Mouse (Mus musculus) activated CD4-positive, CD25-positive, alpha-beta regulatory T cell, adult 9 weeks (primary cell): ENCODE data around the gene Card11. TPM values are rescaled to one million over a fixed set of nuclear protein-coding genes. Genes with fewer than 3 reads are reported as not detected.

Source experiments
- polyA plus RNA-seq: library from polyadenylated mRNA; unstranded; fragments of 100-300 nt; shearing (Covaris generic); gene quantifications from one replicate; pipeline ENCODE4 v1.2.1, GENCODE M21; 2017

Card11 gene
- polyA plus RNA-seq, result 81.2 TPM

DNA sequence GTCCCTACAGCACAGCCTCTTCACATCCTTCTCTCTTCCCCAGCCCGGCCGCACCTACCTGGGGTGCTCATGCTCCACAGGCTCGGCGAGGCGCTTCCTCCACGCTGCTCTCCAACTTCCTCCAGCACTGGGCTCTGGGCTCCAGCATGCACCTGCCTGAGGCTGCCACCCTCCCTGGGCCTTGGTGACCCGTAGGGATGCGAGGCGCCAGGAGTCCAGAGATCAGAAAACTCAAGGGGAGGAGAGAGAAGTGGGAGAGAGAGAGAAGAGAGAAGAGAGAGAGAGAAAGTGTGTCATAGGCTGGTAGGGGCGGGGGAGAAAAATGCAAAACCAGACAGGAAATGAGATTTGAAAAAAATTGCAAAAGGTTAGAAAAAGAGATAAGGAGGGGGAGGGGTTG, at the start of gene Card11:
Card11 (minus strand) TSS at position 234 of the 400 bp plus-strand sequence.

GRCm38 (mm10) chr5:140830314-140831063, 169.9 kb downstream of the Card11 start, which contains the start of gene Gna12:
Gene Gna12, minus strand, starts transcription at chr5:140830431.

Other genes with a start within 250 kb of the Card11 start
- gene Gna12, start 170.2 kb downstream of the Card11 start, polyA plus RNA-seq, result 3.4 TPM
- not detected for gene Sdk1, start 240.9 kb upstream of the Card11 start, polyA plus RNA-seq